Mouse (Mus musculus): ENCODE data around the gene Cnbd2. TPM values are rescaled to one million over a fixed set of nuclear protein-coding genes. Genes with fewer than 3 reads are reported as not detected.

The Cnbd2 gene
- polyA plus RNA-seq (2016; fragmentation: Nextera tagmentation; extraction: Ambion mirVana), result 4.7 and 5.2 TPM in 2 replicates

DNA sequence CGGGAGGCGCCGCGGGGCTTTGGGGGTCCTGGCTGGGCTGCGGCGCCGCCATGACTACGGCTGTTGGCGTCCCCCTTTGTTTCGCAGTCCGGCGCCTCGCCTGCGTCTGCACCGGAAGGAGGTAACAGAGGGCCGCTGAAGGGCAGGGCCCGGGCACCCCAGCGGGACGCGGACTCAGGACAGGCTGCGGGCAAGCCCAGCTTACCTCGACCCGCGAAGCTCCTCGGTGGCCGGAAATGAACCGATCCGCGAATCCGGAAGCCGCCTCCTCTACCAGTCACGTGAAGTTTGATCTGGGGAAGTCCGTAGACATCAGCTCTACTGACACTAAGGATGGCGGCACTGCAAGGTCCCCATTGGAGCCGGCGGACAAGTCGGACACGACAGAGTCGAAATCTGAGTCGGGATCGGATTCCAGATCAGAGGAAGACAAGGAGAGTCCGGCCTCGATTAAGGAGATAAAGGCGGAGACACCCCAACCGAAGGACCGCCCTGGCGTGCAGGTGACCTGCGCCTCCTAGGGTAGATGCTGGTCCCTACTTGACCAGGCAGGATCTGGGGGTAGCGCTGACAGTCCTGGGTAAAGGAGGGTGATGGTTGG, at the start of gene Cnbd2, which contains the start of gene Scand1:
Gene Cnbd2 (plus strand): TSS at position 3 of the 601 bp plus-strand sequence.
Gene Scand1 (minus strand): TSS at position 408 of the 601 bp plus-strand sequence.
- Histone ChIP-seq H3K4me3 (replicated peaks) (peak within 1 kb of the TSS; percentile 91), H3K27me3 (no peaks in the 10 kb centered on the region), H3K9ac (replicated peaks) (peak within 1 kb of the TSS; percentile 94), H3K27ac (peak within 1 kb of the TSS; percentile 98), H3K4me1 (replicated peaks) (peaks cover 11% of the 10 kb centered on the region; the same call in 1 of the 2 replicates), H3K4me2 (peak within 1 kb of the TSS; percentile 68), H3K9me3 (no peaks in the 10 kb centered on the region), H3K36me3 (peaks cover 25% of the 10 kb centered on the region)
- under 1% methylated on average over 49 of the region's 49 CpGs for WGBS
- peak; percentile 85 for ATAC-seq (ENCODE audit: insufficient number of reproducible peaks, insufficient read depth, low FRiP score, low TSS enrichment, low read depth)

DNA sequence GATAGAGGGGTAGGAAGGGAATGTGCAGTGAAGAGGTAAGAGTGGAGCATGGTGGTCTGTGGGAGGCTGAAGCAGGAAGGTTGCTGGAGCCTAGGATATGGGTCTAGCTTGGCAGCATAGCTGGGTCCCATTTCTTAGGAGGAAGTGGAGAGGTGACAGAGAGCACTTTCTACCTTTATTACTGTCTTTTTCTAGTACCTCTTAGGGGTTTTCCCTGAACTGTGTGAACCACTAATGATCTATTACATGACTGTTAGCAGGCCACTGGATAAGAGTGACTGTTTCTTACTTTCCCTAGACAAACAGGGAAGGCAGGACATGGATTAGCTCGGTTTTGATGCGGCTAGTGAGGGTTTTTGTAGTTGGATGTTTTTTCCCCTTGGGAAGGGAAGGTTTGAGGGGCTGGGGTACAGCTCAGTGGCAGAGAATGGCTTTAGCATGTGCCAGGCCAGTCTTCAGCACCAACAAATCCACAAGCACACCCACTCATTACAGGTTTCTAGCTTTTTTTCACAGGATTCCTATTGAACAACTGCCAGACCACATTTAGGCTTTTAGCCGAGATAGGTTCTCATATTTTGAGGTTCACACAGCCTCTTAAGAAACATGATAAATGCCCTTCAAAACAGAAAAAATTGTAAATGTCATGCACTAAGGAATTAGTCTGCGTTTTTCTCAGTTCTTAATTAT, 48.8 kb upstream of the Cnbd2 start:
- no peaks in the 10 kb centered on the region for H3K9me3 ChIP-seq
- no peak overlapping the region for H3K4me3 ChIP-seq (replicated peaks)
- H3K4me2 ChIP-seq, result no peak overlapping the region
- H3K27me3 ChIP-seq, result no peaks in the 10 kb centered on the region
- H3K27ac ChIP-seq, result no peak overlapping the region
- ATAC-seq (ENCODE audit: insufficient number of reproducible peaks, insufficient read depth, low FRiP score, low TSS enrichment, low read depth), result no peak
- 85% methylated on average over 4 of the region's 4 CpGs for WGBS
- no peak overlapping the region for H3K9ac ChIP-seq (replicated peaks)
- H3K36me3 ChIP-seq, result peaks cover 66% of the 10 kb centered on the region
- H3K4me1 ChIP-seq (replicated peaks), result no peaks in the 10 kb centered on the region

DNA sequence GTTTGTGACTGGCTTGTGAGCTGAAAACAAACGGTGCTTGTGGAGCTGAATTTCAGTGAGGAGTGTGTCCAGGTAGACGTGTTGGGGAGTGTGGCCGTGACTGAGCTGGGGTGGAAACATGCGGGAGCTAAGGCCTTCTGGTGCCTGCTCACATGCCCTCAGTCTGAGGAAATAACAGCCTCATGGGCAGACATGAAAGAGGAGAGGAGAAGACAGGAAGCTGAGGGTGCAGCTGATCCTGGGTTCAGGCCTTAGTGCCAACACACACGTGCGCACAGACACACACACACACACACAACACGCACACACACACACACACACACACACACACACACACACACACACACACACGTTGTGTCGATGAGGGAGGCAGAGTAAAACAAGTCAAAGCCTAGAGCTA, 44.5 kb upstream of the Cnbd2 start:
- no peak for ATAC-seq (ENCODE audit: insufficient number of reproducible peaks, insufficient read depth, low FRiP score, low TSS enrichment, low read depth)
- 89% methylated on average over 9 of the region's 9 CpGs for WGBS
- Histone ChIP-seq H3K9me3 (no peaks in the 10 kb centered on the region), H3K4me3 (replicated peaks) (no peak overlapping the region), H3K27me3 (no peaks in the 10 kb centered on the region), H3K36me3 (peaks cover 53% of the 10 kb centered on the region), H3K4me1 (replicated peaks) (no peaks in the 10 kb centered on the region), H3K27ac (no peak overlapping the region), H3K4me2 (no peak overlapping the region), H3K9ac (replicated peaks) (no peak overlapping the region)

DNA sequence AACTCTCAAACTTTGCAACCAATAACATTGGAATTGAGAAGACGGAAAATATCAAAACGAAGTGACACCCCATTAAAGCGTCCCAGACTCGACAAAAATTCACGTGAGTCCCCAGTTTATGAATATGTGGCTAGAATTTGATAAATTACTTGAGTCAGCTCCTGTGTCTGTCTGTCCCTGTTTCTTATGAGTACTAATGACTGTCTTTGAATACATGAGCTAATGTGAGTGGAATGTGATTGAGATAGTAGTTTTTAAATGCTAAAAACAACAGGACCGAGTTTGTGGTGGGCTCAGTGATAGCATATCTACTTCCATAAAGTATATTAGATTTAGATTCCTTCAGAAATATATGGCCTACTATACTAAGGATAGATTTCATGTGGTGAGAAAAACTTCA, 39.5 kb upstream of the Cnbd2 start:
- no peaks in the 10 kb centered on the region for H3K9me3 ChIP-seq
- H3K4me3 ChIP-seq (replicated peaks), result no peak overlapping the region
- no peaks in the 10 kb centered on the region for H3K27me3 ChIP-seq
- H3K4me1 ChIP-seq (replicated peaks), result no peaks in the 10 kb centered on the region
- H3K27ac ChIP-seq, result no peak overlapping the region
- no peak for ATAC-seq (ENCODE audit: insufficient number of reproducible peaks, insufficient read depth, low FRiP score, low TSS enrichment, low read depth)
- H3K9ac ChIP-seq (replicated peaks), result no peak overlapping the region
- H3K36me3 ChIP-seq, result peaks cover 58% of the 10 kb centered on the region
- H3K4me2 ChIP-seq, result no peak overlapping the region
- WGBS, result 91% methylated on average over 6 of the region's 6 CpGs

DNA sequence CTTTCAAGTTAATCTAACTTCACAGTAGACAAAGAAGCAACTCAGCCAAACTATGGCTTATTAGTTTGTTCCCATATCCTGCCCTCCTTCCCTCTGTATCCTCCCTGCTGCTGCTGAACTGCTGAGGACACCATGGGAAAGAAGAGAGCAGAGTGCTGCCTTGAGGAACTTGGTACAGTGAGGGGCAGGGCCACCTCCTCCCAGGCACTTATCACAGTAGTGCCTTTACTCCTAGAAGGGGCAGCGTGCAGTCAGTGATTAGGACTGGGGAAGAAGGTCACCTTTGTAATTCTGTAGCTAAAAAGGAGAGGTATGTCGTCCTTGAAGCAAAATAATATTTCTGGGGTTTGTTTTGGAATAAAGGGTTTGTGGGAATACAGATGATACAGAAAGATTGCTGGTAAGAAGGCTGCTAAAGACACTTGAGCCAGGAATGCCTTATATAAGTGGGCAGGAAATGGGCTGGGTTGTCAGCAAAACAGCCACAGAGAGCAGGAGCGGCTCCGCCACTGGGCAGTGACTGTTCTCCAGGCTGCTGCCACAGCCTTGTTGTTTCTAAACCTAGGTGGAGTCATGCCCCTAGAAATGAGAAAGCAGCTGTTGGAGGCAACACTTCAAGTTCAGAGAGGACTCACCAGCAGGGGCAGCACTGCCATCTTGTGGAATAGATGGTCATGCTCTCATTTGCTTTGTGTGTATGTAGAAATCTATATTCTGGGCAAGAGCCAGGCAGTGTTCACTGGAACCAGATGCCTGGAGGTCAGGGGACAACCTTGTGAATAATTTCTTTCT, 33.7 kb upstream of the Cnbd2 start:
- no peak overlapping the region for H3K9ac ChIP-seq (replicated peaks)
- H3K27ac ChIP-seq, result no peak overlapping the region; the same call in 1 of the 2 replicates
- H3K4me3 ChIP-seq (replicated peaks), result no peak overlapping the region
- H3K36me3 ChIP-seq, result peaks cover 45% of the 10 kb centered on the region
- H3K9me3 ChIP-seq, result no peaks in the 10 kb centered on the region
- ATAC-seq (ENCODE audit: insufficient number of reproducible peaks, insufficient read depth, low FRiP score, low TSS enrichment, low read depth), result peak; percentile 56; the same call in 1 of the 2 replicates
- no peak overlapping the region for H3K4me2 ChIP-seq
- H3K27me3 ChIP-seq, result no peaks in the 10 kb centered on the region
- H3K4me1 ChIP-seq (replicated peaks), result 0 out of 2 replicates have a peak, but pooled peaks cover 4% of the 10 kb centered on the region
- WGBS, result 55% methylated on average over 4 of the region's 4 CpGs

DNA sequence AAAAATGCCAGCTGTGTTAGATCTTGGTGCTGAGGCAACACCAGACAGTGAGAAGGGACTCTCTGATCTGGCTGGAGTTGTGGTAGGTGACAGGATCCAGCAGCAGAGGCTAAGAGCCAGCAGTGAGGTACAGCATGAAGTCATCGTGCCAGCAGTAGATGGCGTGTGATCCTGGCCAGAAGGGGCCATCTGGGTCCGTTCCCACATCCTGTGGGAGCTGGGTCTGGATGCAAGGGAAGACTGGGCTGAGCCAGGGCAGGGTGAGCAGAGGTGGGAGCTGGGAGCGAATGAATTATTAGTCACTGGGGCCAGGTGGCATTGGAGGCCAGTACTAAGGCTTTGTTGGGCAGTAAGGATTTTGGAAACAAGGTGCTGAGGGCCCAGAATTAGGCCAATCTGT, 30.9 kb upstream of the Cnbd2 start:
- no peak for ATAC-seq (ENCODE audit: insufficient number of reproducible peaks, insufficient read depth, low FRiP score, low TSS enrichment, low read depth)
- H3K4me1 ChIP-seq (replicated peaks), result 0 out of 2 replicates have a peak, but pooled peaks cover 4% of the 10 kb centered on the region
- no peaks in the 10 kb centered on the region for H3K9me3 ChIP-seq
- 75% methylated on average over 4 of the region's 4 CpGs for WGBS
- no peak overlapping the region for H3K9ac ChIP-seq (replicated peaks)
- H3K27me3 ChIP-seq, result no peaks in the 10 kb centered on the region
- no peak overlapping the region for H3K4me2 ChIP-seq
- H3K4me3 ChIP-seq (replicated peaks), result no peak overlapping the region
- H3K27ac ChIP-seq, result no peak overlapping the region
- H3K36me3 ChIP-seq, result peaks cover 53% of the 10 kb centered on the region

DNA sequence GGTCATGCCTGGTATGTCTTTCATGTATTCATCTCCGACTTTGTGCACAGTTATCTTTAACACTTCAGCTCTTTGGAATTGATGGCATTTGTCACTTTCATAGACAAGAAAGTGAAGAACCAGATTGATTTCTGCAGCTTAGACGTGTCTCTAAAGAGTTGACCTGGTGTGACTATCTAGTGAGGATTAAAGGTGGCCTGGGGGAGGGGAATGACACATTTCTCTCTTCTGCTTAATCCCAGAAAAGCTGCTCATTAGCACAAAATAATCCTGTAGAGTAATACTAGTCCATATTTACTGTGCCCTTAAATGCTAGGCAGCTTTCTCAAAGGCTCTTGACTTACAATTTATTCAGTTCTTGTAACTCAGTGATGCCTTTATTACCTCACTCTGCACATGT, 26.9 kb upstream of the Cnbd2 start:
- peaks cover 73% of the 10 kb centered on the region for H3K36me3 ChIP-seq
- ATAC-seq (ENCODE audit: insufficient number of reproducible peaks, insufficient read depth, low FRiP score, low TSS enrichment, low read depth), result no peak
- no peak overlapping the region for H3K27ac ChIP-seq
- WGBS, result 81% methylated on average over 2 of the region's 2 CpGs
- H3K9me3 ChIP-seq, result no peaks in the 10 kb centered on the region
- H3K4me2 ChIP-seq, result no peak overlapping the region
- H3K27me3 ChIP-seq, result no peaks in the 10 kb centered on the region
- no peaks in the 10 kb centered on the region for H3K4me1 ChIP-seq (replicated peaks)
- no peak overlapping the region for H3K9ac ChIP-seq (replicated peaks)
- H3K4me3 ChIP-seq (replicated peaks), result no peak overlapping the region

DNA sequence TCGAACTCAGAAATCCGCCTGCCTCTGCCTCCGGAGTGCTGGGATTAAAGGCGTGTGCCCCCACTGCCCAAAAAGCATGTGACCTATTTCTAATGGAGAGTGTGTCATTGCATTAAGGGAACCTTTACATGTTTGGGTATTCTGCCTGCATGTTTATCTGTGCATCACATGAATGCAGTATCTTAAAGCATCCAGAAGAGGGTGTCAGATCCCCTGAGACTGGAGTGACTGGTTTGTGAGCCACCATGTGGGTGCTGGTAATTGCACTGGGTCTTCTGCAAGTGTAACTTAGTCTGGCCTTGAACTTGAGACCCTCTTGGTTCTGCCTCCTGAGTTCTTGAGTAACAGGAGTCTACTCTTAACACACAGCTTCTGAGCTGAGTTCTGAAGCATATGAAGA, 25.4 kb upstream of the Cnbd2 start:
- Histone ChIP-seq H3K4me3 (replicated peaks) (no peak overlapping the region), H3K4me1 (replicated peaks) (no peaks in the 10 kb centered on the region), H3K9ac (replicated peaks) (no peak overlapping the region), H3K36me3 (peaks cover 82% of the 10 kb centered on the region), H3K4me2 (no peak overlapping the region), H3K27me3 (no peaks in the 10 kb centered on the region), H3K9me3 (no peaks in the 10 kb centered on the region), H3K27ac (no peak overlapping the region)
- no peak for ATAC-seq (ENCODE audit: insufficient number of reproducible peaks, insufficient read depth, low FRiP score, low TSS enrichment, low read depth)
- 93% methylated on average over 4 of the region's 4 CpGs for WGBS

DNA sequence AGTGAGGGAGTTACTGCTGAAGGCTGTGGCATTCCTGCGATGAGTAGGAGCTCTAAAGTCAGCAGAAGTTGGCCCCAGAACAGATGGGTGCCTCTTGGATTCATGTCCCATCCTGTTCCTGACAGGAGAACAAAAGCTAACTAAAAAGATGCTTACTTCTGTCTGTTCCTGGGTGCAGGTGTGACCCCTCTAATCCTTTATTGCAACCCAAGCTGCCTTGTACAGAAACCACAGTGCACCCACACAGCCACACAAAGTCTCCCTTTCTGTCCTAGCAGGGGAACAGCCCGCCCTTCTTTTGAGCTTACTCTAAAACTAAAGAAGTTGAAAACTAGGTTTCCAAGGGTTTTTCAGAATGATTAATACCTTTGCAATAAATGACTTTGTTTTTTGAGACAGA, 23.9 kb upstream of the Cnbd2 start:
- no peak for ATAC-seq (ENCODE audit: insufficient number of reproducible peaks, insufficient read depth, low FRiP score, low TSS enrichment, low read depth)
- 91% methylated on average over 2 of the region's 2 CpGs for WGBS
- Histone ChIP-seq H3K4me3 (replicated peaks) (no peak overlapping the region), H3K27ac (no peak overlapping the region), H3K9me3 (no peaks in the 10 kb centered on the region), H3K4me1 (replicated peaks) (no peaks in the 10 kb centered on the region), H3K36me3 (peaks cover 81% of the 10 kb centered on the region), H3K4me2 (no peak overlapping the region), H3K27me3 (no peaks in the 10 kb centered on the region), H3K9ac (replicated peaks) (no peak overlapping the region)

DNA sequence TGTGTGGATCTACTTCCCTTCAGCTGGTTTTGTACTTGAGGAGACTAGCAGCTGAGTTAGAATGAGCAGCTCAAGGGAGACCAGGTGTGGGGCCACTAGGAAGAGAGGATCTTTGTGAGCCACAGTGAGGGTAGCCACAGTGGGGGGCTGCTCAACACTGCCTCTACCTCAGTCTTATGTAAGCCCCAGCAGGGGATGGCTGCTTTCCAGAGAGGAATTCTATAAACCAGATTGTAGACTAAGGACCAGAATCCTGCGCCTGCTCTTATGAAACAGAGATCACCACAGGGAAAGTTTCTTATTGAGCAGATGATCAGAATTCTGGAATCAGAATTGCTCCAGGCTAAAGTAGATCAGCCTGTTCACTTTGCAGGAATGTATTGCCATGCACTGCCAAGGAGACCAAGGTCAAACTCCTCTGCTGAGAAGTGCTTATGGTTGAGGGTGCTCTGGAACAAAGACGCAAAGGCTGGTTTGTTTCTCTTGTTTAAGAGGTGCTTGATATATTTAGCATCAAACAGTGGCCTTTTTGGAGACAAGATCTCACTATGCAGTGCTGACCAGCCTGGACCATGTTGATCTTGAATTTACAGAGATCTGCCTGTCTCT, 22.4 kb upstream of the Cnbd2 start:
- WGBS, result 90% methylated on average over 2 of the region's 2 CpGs

DNA sequence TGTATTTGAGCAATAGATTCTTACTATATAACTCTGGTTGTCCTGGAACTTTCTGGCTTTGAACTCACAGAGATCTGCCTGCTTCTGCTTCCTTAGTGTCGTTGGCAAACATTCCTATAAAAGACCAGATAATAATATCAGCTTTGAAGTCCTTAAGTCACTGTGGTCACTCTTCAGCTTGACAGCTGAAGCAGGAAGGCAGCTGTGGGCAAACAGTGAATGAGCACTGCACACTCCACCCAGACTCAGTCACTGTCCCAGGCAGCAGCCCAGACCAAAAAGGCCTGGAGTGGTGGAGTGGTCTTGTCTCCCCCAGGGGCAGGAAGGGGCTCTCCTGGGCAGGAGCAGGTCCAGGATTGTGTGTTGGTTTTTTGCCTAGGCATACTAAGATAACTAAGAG, 20.1 kb upstream of the Cnbd2 start:
- Histone ChIP-seq H3K27ac (no peak overlapping the region), H3K4me3 (replicated peaks) (no peak overlapping the region), H3K27me3 (no peaks in the 10 kb centered on the region), H3K36me3 (peaks cover 89% of the 10 kb centered on the region), H3K9me3 (no peaks in the 10 kb centered on the region), H3K9ac (replicated peaks) (no peak overlapping the region), H3K4me1 (replicated peaks) (no peaks in the 10 kb centered on the region), H3K4me2 (no peak overlapping the region)
- ATAC-seq (ENCODE audit: insufficient number of reproducible peaks, insufficient read depth, low FRiP score, low TSS enrichment, low read depth), result no peak
- WGBS, result 93% methylated on average over 1 of the region's 1 CpGs

More for the DNA sequence above, 22.4 kb upstream of the Cnbd2 start:
- H3K36me3 ChIP-seq, result peaks cover 88% of the 10 kb centered on the region
- peak overlapping the region; percentile 35; the same call in 1 of the 2 replicates for H3K27ac ChIP-seq
- H3K4me2 ChIP-seq, result no peak overlapping the region
- H3K4me3 ChIP-seq (replicated peaks), result no peak overlapping the region
- no peak overlapping the region for H3K9ac ChIP-seq (replicated peaks)
- no peak for ATAC-seq (ENCODE audit: insufficient number of reproducible peaks, insufficient read depth, low FRiP score, low TSS enrichment, low read depth)
- H3K4me1 ChIP-seq (replicated peaks), result no peaks in the 10 kb centered on the region
- no peaks in the 10 kb centered on the region for H3K9me3 ChIP-seq
- no peaks in the 10 kb centered on the region for H3K27me3 ChIP-seq
